Mouse (Mus musculus) left cerebral cortex, postnatal 36 days (tissue): ENCODE data around the gene Snx32. TPM values are rescaled to one million over a fixed set of nuclear protein-coding genes. Genes with fewer than 3 reads are reported as not detected.
"Not testable (repeated sequence)": the region's sequence is repeated elsewhere in the genome, so short reads cannot be mapped to it uniquely, and the experiment has no call there.

Experiments
- DNase-seq, 2 experiments: peaks; one replicate each; pipeline ENCODE4 v3.0.0; 2021 to 2022; ENCODE audit warnings: low spot score in 2 of 2, mixed read lengths in 1 of 2
- intact Hi-C: fragments of 180-260 bp; cut with DNase I; formaldehyde crosslinking; loops from one replicate; pipeline ENCODE4 v1.15.1; 2025
- total RNA-seq, 2 experiments: library from RNA; stranded (reverse); gene quantifications; 2 replicates each; pipeline ENCODE4 v1.2.3; 2021

Snx32 gene
- total RNA-seq, 2 experiments from 2014 or later = 77.2 to 89.0 TPM

GRCm38 (mm10) chr19:5513005-5513349 lies 2.6 kb upstream of the Snx32 start:
- intact Hi-C loops = no loop called here
- no peak for DNase-seq

- intact Hi-C loops = no loop called here
- DNase-seq = no peak
Observed at GRCm38 (mm10) chr19:5512091-5513004, 2.0 kb upstream of the Snx32 start.

GRCm38 (mm10) chr19:5511074-5511632 lies 815 bp upstream of the Snx32 start:
- no peak for DNase-seq
- intact Hi-C loops = loop anchor here (2.0 kb wide), 1 partner anchor 20 kb away; the partner anchor contains the start of gene Cfl1

- intact Hi-C loops = no loop called here
- no peak for DNase-seq
Observed at GRCm38 (mm10) chr19:5503687-5504086, 6.7 kb downstream of the Snx32 start, which contains the start of gene 1700020D05Rik. TSS of gene 1700020D05Rik (minus strand) at chr19:5503787.

- intact Hi-C loops = no loop called here
Observed at GRCm38 (mm10) chr19:5500330-5500875, 9.9 kb downstream of the Snx32 start.

GRCm38 (mm10) chr19:5496052-5496370 lies 14.3 kb downstream of the Snx32 start:
- no peak for DNase-seq
- intact Hi-C loops = no loop called here

More at GRCm38 (mm10) chr19:5500330-5500875, 9.9 kb downstream of the Snx32 start:
- no peak for DNase-seq

GRCm38 (mm10) chr19:5495353-5496051 lies 14.8 kb downstream of the Snx32 start:
- no peak for DNase-seq
- intact Hi-C loops = no loop called here

GRCm38 (mm10) chr19:5494314-5494713 lies 16.0 kb downstream of the Snx32 start:
- intact Hi-C loops = no loop called here
- no peak for DNase-seq

GRCm38 (mm10) chr19:5493301-5493721 lies 17.0 kb downstream of the Snx32 start:
- intact Hi-C loops, DNase-seq: not testable (repeated sequence)

GRCm38 (mm10) chr19:5492641-5493040 lies 17.7 kb downstream of the Snx32 start:
- no peak for DNase-seq
- intact Hi-C loops = no loop called here

- DNase-seq = peak; percentile 82 to 88
- intact Hi-C loops = loop anchor here (1.0 to 2.0 kb wide), 2 partner anchors 20 to 31 kb away; partner anchors contain the start of genes Fibp and Snx32
Observed at GRCm38 (mm10) chr19:5490898-5491708, 19.2 kb downstream of the Snx32 start.

- intact Hi-C loops = loop anchor here (1.0 to 2.0 kb wide), 2 partner anchors 20 to 30 kb away; partner anchors contain the start of genes Fibp and Snx32
- DNase-seq = peak; percentile 96
Observed at GRCm38 (mm10) chr19:5490313-5490897, 19.9 kb downstream of the Snx32 start, which contains the start of gene Cfl1. TSS of gene Cfl1 (plus strand) at chr19:5490455.

- not testable (repeated sequence) for DNase-seq
- intact Hi-C loops = loop anchor here (1.0 to 2.0 kb wide), 4 partner anchors 21 to 65 kb away; partner anchors contain the start of genes AI837181, Ccdc85b, Drap1 and Fibp
Observed at GRCm38 (mm10) chr19:5489721-5490120, 20.6 kb downstream of the Snx32 start.

- intact Hi-C loops = loop anchor here (1.0 to 2.0 kb wide), 3 partner anchors 26 to 64 kb away; partner anchors contain the start of genes AI837181, Ccdc85b and Drap1
- DNase-seq = peak; percentile 95 to 97
Observed at GRCm38 (mm10) chr19:5488878-5489571, 21.3 kb downstream of the Snx32 start.

- peak; percentile 90 to 91 for DNase-seq
- intact Hi-C loops = loop anchor here (1.0 to 2.0 kb wide), 3 partner anchors 25 to 63 kb away; partner anchors contain the start of genes AI837181, Ccdc85b and Drap1
Observed at GRCm38 (mm10) chr19:5487768-5488550, 22.4 kb downstream of the Snx32 start, which contains the start of gene Mus81. TSS of gene Mus81 (minus strand) at chr19:5488402.

GRCm38 (mm10) chr19:5486771-5487170 lies 23.6 kb downstream of the Snx32 start:
- intact Hi-C loops = no loop called here
- no peak for DNase-seq

- intact Hi-C loops = no loop called here
- DNase-seq = no peak
Observed at GRCm38 (mm10) chr19:5486286-5486685, 24.1 kb downstream of the Snx32 start.
